ENCODE assay signal across 17 mouse cellular contexts in genomic region chr3:153516848-153517247, GRCm38 (mm10).
"Had no signal": no experiment of that assay in that cellular context is flagged by ENCODE, and none has a peak within 500 bp of the region (broad histone marks: within the 10 kb centered on the region; RNA-seq: fewer than 3 reads in every experiment).

No protein-coding gene starts in this region.

- H3K9ac ChIP-seq: liver, embryonic 13.5 days; midbrain, embryonic 12.5 days; neural tube, embryonic 13.5 days; stomach, embryonic 15.5 days had no signal

- H3K27ac ChIP-seq: left cerebral cortex, adult 2 months; liver, embryonic 13.5 days; midbrain, embryonic 12.5 days; neural tube, embryonic 13.5 days; stomach, embryonic 15.5 days had no signal

- H3K4me3 ChIP-seq: left cerebral cortex, adult 2 months; liver, embryonic 13.5 days; midbrain, embryonic 12.5 days; myocyte; neural tube, embryonic 13.5 days; stomach, embryonic 15.5 days had no signal

- H3K36me3 ChIP-seq: liver, embryonic 13.5 days; midbrain, embryonic 12.5 days; neural tube, embryonic 13.5 days; stomach, embryonic 15.5 days had no signal

- H3K4me1 ChIP-seq: stomach, embryonic 15.5 days had no signal

- ATAC-seq: midbrain, embryonic 16.5 days had no signal

- H3K27me3 ChIP-seq: liver, embryonic 13.5 days; midbrain, embryonic 12.5 days; neural tube, embryonic 13.5 days; stomach, embryonic 15.5 days had no signal

- H3K9me3 ChIP-seq: liver, embryonic 13.5 days; midbrain, embryonic 12.5 days; stomach, embryonic 15.5 days had no signal

- DNase-seq: kidney, postnatal 10 days; kidney, postnatal 36 days; layer of hippocampus, postnatal 36 days; liver, embryonic 13.5 days; lung, adult 2 months; lung, postnatal 14 days; lung, postnatal 4 days; retina, postnatal 1 day; right cerebral cortex, postnatal 25 days; spleen, adult 18-20 months; thymus, postnatal 25 days had no signal

- H3K4me2 ChIP-seq: liver, embryonic 13.5 days; midbrain, embryonic 12.5 days; neural tube, embryonic 13.5 days; stomach, embryonic 15.5 days had no signal
